Mouse (Mus musculus): ENCODE measurements around the gene Itga9.

Gene Itga9

GRCm38 (mm10) chr9:118949124-118949523, 342.6 kb downstream of the Itga9 start:
- no peak for DNase-seq (ENCODE audit: low read depth)

- DNase-seq (ENCODE audit: low read depth) = no peak
Measured at GRCm38 (mm10) chr9:118949654-118950053, 343.2 kb downstream of the Itga9 start.

GRCm38 (mm10) chr9:118950061-118950460, 343.6 kb downstream of the Itga9 start:
- DNase-seq (ENCODE audit: low read depth) = no peak
